Mouse (Mus musculus) brain, embryonic 14.5 days (tissue): ENCODE results near the gene Pcf11. TPM values are rescaled to one million over a fixed set of nuclear protein-coding genes. Genes with fewer than 3 reads are reported as not detected.

Source experiments
- DNase-seq: peaks from one replicate; pipeline ENCODE4 v3.0.0-alpha.2; 2011; ENCODE audit warnings: low read depth
- CTCF ChIP-seq: fragments of 200-500 bp; IDR thresholded peaks from 2 replicates; pipeline ENCODE4 v1.5.1; 2012; ENCODE audit warnings: inconsistent platforms, mild to moderate bottlenecking, moderate library complexity, borderline replicate concordance; ENCODE audit not compliant: insufficient read depth, insufficient read length; ENCODE audit errors: extremely low read depth
- POLR2A ChIP-seq: fragments of 200-500 bp; IDR thresholded peaks from 2 replicates; pipeline ENCODE4 v1.6.1; 2012; ENCODE audit warnings: mild to moderate bottlenecking, inconsistent platforms, borderline replicate concordance; ENCODE audit not compliant: poor library complexity, insufficient read depth, insufficient read length, severe bottlenecking; ENCODE audit errors: extremely low read depth
- polyA plus RNA-seq: library from polyadenylated mRNA; depleted of rRNA; stranded (reverse); fragments of >200 nt; gene quantifications from 2 replicates; pipeline ENCODE4 v1.2.3, GENCODE M21; 2012

The Pcf11 gene
- polyA plus RNA-seq, 1 experiment: 28.1 TPM

DNA sequence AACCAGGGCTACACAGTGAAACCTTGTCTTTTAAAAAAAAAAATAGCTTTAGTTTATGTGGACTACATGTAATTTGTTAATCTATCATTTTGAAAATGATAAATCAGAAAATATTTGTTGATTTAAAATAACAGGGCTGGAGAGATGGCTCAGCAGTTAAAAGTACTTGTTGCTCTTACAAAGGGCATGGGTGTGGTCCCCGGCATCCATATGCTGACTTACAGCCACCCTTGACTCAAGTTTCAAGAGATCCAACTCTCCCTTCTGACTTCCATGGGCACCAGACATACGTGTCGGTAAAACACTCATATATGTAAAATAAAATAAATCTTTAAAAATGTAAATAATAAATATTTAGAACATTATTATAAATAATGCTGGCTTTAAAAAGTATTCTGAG, 5.4 kb upstream of the Pcf11 start:
- DNase-seq: no peak
- TF ChIP-seq POLR2A: no peak
- TF ChIP-seq CTCF: no peak

DNA sequence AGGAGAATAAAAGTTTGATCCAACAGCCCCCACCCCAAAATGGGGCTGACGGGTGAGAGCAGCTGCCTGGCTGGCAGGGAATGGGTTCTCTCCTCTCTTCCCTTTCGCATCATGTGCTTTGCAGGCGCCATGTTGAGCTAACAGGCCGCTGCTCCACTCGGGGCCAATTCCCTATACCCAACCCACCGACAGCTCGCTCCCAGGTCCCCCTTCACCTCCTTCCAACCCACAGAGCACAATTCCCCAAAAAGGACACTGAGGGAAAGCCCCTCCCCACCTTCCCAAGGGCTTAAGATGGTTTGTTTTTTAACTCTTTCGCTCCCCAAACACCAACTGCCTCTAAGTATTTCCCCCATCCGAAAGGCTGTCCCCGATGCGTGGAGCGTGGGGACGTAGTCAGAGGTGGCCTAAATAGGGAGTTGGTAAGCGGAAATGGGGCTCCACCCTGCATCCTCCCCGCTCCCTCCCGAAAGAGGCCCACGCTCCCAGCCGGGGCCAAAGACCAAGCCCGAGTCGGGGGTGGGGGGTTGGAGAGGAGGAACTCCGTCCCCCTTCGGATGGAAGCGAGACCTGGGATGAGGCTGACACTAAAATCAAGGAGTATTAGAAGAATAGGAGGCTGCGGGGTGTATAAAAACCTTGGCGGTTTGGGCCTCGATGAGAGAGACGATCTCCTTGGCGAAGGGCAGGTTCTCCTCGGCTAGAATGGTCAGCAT, 785 bp downstream of the Pcf11 start:
- TF ChIP-seq POLR2A (no peak), CTCF (no peak)
- DNase-seq: peak; percentile 71

DNA sequence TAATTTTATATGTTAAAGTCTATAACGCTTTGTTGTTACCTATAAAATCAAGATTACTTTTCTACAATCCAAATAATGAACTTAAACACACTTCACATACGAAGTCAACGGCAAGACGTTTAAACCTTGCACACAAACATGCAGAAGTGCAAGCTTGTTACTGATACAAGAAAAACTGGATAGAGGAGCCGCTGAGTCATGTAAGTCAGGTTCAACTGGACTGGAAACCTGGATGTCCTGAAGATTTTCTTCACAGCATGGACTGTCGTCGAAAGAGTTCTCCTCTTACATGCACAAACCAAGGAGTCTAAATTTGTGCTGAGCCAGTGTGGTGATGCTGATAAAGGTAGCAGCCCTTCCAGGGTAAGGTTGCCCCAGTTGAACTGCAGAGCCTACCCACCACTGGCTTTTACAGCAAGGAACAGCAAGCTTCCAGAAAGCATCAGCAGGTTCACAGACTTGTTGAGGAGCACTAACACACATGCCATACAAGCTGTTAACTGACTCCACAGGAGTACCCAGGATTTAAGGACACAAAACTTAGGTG, 3.4 kb downstream of the Pcf11 start:
- DNase-seq: no peak
- no peak for TF ChIP-seq CTCF

DNA sequence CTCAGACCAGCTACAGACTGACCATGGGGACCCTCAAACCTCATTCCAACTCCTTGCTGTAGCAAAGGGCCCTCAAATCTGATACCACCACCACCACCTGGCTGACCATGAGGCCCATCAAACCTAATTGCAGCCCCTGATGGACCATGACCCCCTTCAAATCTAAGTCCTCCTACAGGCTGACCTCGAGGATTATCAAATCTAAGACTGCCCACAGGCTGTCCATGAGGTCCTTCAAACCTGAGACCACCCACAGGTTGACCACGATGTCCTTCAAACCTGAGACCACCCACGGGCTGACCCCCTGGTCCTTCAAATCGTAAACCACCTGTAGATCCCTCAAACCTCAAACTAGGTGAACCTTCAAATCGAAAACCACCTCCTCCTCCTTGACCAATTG, 11.7 kb downstream of the Pcf11 start:
- no peak for TF ChIP-seq POLR2A
- TF ChIP-seq CTCF: no peak
- DNase-seq: no peak

DNA sequence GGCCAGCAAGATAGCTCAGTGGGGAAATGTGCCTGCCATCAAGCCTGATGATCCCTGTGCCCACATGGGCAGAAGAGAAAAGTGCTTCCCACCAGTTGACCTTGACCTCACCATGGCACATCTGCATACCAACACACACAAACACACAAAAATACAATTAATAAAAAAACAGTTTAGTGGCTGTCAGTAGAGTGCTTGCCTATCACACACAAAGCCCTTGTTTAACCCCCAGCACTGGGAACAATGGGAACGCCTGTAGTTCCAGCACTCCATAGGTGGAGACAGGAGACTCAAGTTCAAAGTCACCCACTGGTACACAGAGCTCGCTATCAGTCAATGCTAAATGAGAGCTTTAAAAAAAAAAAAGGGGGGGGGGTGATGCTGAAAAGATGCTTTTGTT, 13.3 kb downstream of the Pcf11 start:
- DNase-seq: no peak
- TF ChIP-seq POLR2A (no peak), CTCF (no peak)

DNA sequence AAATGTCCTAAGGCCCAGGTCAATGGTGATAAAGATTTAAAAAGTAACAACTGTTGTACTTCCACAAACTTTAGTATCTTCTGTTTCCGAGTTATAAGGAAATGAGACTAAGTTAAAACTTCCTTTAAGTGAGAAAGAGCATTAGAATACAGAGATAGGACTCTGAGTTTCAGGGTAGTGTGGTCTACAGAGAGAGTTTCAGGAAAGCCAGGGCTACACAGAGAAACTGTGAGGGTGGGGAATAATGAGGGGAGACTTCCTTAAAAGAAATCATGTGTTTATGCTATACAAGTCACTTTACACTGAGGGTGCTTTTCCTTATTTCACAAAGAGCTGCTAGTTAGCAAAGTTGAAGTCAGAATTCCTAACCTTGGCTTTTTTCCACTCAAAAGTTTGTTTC, 16.4 kb downstream of the Pcf11 start:
- DNase-seq: no peak
- no peak for TF ChIP-seq POLR2A
- TF ChIP-seq CTCF: no peak

DNA sequence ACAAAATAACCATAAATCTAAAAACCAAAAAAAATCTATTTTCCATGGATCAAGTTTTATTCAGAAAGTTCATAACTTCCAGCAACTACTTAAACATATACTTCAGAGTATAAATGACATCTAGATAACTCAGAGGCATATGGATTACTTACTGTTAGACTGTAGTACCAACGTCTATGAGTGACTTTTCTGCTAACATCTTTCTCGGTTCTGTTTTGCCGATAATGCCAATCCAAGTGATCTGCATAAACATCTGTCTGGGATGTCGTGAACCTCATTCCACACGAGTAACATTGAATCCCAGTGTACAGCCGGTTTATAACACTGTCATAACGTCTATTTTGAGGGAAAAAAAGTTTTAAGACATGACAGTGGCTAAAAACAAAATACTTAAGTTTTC, 21.9 kb downstream of the Pcf11 start:
- TF ChIP-seq CTCF: no peak
- no peak for TF ChIP-seq POLR2A
- DNase-seq: no peak

DNA sequence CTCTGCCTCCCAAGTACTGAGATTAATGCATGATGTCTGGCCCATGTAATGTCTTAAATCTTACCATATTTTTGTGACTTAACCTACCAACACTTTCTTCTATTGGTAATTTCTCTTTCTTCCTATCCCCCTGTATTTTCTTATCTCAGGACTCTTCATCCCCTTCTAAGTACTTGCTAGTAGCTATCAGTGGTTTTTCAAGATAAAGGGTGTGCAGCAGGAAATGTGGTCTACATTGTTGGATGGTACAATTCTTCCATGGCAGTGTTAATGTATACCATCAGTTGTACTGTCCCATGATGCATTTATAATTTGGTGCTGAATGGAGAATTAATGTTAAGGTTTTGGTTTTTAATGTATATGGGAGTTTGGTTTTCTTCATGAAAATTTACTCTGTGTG, 27.4 kb downstream of the Pcf11 start:
- DNase-seq: no peak
- TF ChIP-seq POLR2A (no peak), CTCF (no peak)

DNA sequence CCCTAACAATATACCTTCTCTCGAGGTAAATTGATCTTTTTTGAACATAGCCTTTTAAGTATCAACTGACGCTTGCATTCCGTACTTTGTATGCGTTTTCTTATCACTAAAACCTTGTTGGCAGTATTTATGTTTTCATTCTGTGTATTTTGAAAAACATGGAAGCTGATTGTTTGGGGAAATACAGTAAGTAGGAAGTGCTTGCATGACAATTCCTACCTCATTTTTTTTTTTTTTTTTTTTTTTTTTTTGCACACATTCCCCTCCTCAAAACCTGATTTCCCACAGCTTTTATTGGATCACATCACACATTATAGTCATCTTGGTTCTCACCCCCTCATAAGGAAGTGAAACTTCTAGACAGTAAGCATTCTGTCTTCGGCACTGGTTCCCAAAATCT, 31.7 kb downstream of the Pcf11 start:
- TF ChIP-seq POLR2A (no peak), CTCF (no peak)

DNA sequence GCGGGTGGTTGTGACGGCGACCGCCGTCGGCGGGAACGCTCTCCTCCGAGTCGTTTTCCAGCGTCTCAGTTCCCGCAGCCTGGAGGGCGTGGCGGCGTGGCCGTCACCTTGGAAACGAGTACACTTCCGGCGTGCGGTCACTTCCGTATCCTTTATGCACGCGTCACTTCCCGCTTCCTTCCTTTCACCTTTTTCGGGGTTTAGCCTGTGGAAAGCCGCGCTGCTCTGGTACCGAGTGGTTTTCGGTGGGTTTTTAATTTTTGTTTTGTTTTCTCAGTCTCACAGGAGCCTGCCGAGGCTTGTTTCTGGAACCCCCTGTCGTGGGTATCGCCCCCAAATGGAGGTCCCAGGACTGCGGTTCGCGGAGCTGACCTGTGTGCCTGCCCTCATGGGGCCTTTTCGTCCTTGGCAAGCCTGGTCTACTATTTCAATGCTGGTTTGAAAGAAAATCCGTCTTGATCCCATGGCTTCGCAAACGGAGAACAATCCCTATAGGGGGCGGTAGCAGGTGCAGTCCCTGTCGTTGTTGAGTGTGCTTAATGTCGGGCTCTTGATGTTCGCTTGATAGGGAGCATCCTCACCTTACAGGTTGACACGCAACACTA, 32.6 kb downstream of the Pcf11 start, which contains the start of gene Ankrd42:
TSS of gene Ankrd42 (minus strand) at position 122 of the 605 bp plus-strand sequence.
- peak; percentile 97 for DNase-seq
- TF ChIP-seq CTCF: no peak
- peak; percentile 12; the same call in 1 of the 2 replicates for TF ChIP-seq POLR2A

More for the DNA sequence above, 31.7 kb downstream of the Pcf11 start:
- no peak for DNase-seq

DNA sequence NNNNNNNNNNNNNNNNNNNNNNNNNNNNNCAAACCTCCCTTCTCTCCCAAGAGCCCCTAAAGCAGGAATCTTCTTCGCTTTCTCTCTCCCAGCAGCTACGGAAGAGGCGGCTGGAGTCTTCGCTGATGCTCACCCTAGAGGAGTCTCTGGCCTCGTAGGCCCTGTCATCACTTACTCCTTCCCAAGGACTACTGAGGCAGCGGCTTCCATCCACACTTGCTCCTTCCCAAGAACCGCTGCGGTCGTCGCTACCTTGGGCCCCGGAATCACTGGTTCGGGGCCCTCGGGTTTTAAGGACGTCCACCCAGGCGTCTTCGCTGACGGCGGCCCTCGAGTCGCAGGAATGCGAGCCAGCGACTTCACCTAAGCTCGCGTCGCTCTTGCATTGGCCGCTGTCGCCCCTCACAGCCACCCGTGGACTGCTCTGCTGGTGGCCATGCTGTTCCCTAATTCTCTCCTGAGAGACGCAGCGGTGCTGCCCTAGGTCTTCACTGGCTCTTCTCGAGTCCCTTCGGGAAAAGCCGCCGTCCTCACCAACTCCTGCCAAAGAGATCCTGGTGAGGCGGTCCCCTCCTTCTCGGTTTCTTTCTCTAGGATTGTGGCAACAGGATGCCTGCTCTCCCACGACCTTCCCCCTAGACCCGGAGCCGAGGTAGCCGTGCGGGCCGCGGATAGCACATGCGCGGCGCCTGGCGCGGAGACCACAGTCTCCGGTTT, 33.3 kb downstream of the Pcf11 start:
- TF ChIP-seq CTCF (no peak), POLR2A (no peak)
- peak; percentile 2 for DNase-seq
